Mouse (Mus musculus): ENCODE results near the gene Aff3. TPM values are rescaled to one million over a fixed set of nuclear protein-coding genes. Genes with fewer than 3 reads are reported as not detected.

The Aff3 gene
- polyA plus RNA-seq, 1 experiment from 2014 or later, result 4.7 TPM

Other genes with a start within 250 kb of the Aff3 start
- gene Lonrf2, start 171.8 kb upstream of the Aff3 start, polyA plus RNA-seq (2014; fragmentation: Nextera tagmentation; extraction: Ambion mirVana), result 0.22 and 0.41 TPM in 2 replicates
- gene Chst10, start 233.2 kb upstream of the Aff3 start, polyA plus RNA-seq (2014; fragmentation: Nextera tagmentation; extraction: Ambion mirVana), result 2.9 and 4.1 TPM in 2 replicates